Mouse (Mus musculus) midbrain, embryonic 14.5 days (tissue): ENCODE measurements at regions not wholly inside any gene's neighbourhood (a gene's known extent, or its start where the extent isn't known, plus 50 kb on each side); places are given as distances from the start of the nearest gene placed in this dataset.

Experiments
- ATAC-seq: fragments of 200-750 bp; cut with Nextera tagmentation; 2 replicates; pipeline ENCODE4 v1.8.0; 2017; ENCODE audit warnings: moderate number of reproducible peaks, moderate library complexity; ENCODE audit not compliant: low FRiP score, low TSS enrichment
- DNase-seq: peaks from one replicate; pipeline ENCODE4 v3.0.0-alpha.2; 2015
- H3K27ac ChIP-seq: fragments of 300-500 bp; sonication (generic); replicated peaks from 2 replicates; pipeline ENCODE4 v1.5.1; 2014; ENCODE audit warnings: mild to moderate bottlenecking, low read depth, low read length, moderate library complexity
- H3K27me3 ChIP-seq: fragments of 300-500 bp; sonication (generic); 2 replicates; pipeline ENCODE4 v1.6.1; 2014; ENCODE audit warnings: low read length, control low read depth, mixed read lengths; ENCODE audit not compliant: control insufficient read depth, insufficient read depth
- H3K36me3 ChIP-seq: fragments of 300-500 bp; sonication (generic); 2 replicates; pipeline ENCODE4 v1.6.1; 2014; ENCODE audit warnings: low read length, control low read depth; ENCODE audit not compliant: control insufficient read depth, insufficient read depth
- H3K4me1 ChIP-seq: fragments of 300-500 bp; sonication (generic); 2 replicates; pipeline ENCODE4 v1.6.1; 2014; ENCODE audit warnings: mild to moderate bottlenecking, antibody characterized with exemption, low read length, control low read depth; ENCODE audit not compliant: control insufficient read depth, insufficient read depth
- H3K4me2 ChIP-seq: fragments of 300-500 bp; sonication (generic); 2 replicates; pipeline ENCODE4 v1.6.1; 2014; ENCODE audit warnings: mild to moderate bottlenecking, low read length, moderate library complexity
- H3K4me3 ChIP-seq: fragments of 300-500 bp; sonication (generic); replicated peaks from 2 replicates; pipeline ENCODE4 v1.5.1; 2014; ENCODE audit warnings: low read depth, low read length
- H3K9ac ChIP-seq: fragments of 300-500 bp; sonication (generic); replicated peaks from 2 replicates; pipeline ENCODE4 v1.6.1; 2014; ENCODE audit warnings: mild to moderate bottlenecking, low read length, moderate library complexity
- H3K9me3 ChIP-seq: fragments of 300-500 bp; sonication (generic); 2 replicates; pipeline ENCODE4 v1.6.1; 2016; ENCODE audit warnings: low read length, control low read depth, mixed read lengths; ENCODE audit not compliant: control insufficient read depth
- WGBS: fragments of 180-500 bp; shearing (Covaris S2); extraction: QIAGEN DNeasy Blood & Tissue Kit; methylation state at CpG from one replicate; pipeline ENCODE4 v1.1.7; 2014; 5-methylcytosine and 5-hydroxymethylcytosine counted together

DNA sequence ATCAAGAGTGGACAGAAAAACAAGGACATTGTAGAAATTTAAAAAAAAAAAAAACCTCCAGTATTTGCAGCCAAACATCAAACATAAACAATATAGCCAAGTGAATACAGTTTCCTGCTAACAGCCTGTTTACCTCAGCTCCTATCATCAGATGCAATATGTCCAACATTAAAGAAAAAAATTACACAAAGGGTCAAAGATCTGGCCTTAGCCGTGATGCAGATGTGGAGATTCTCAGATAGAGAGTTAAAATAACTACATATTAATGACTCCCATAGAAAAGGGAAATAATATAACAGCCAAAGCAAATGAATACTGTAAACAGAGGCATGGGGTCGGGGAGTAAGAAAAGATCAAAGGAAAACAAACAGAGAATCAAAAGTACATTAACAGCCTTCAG, 259.8 kb downstream of the Kctd12 start:
- no peak overlapping the region for H3K27ac ChIP-seq
- WGBS = 71% methylated on average over 2 of the region's 2 CpGs

DNA sequence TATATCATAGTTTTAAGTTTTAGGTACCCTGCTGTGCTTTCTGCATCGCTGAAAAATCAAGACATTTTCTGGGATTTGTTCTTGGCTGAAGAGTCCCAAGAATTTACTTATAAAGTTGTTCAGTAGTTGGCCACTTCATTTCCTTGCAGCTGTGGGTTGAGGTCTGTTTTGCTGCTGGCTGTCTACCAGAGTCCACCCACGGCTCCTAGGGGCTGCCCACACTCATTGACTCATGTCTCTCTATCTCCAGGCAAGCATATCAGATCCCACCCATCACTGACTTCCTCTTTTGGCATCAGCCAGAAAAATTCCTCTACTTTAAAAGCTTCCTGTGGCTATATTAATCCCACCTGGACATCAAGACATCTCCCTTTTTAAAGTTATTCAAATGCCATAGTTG, 263.9 kb downstream of the Kctd12 start:
- Histone ChIP-seq H3K4me2 (no peak overlapping the region), H3K4me1 (no peaks in the 10 kb centered on the region), H3K4me3 (no peak overlapping the region), H3K27ac (no peak overlapping the region), H3K9ac (no peak overlapping the region), H3K27me3 (no peaks in the 10 kb centered on the region), H3K36me3 (no peaks in the 10 kb centered on the region), H3K9me3 (no peaks in the 10 kb centered on the region)
- 79% methylated on average over 2 of the region's 2 CpGs for WGBS
- ATAC-seq = no peak
- no peak for DNase-seq

More for the DNA sequence above, 259.8 kb downstream of the Kctd12 start:
- Histone ChIP-seq H3K36me3 (no peaks in the 10 kb centered on the region), H3K4me1 (no peaks in the 10 kb centered on the region), H3K4me3 (no peak overlapping the region), H3K27me3 (no peaks in the 10 kb centered on the region), H3K9ac (no peak overlapping the region), H3K9me3 (no peaks in the 10 kb centered on the region), H3K4me2 (no peak overlapping the region)
- ATAC-seq (no peak), DNase-seq (no peak)

DNA sequence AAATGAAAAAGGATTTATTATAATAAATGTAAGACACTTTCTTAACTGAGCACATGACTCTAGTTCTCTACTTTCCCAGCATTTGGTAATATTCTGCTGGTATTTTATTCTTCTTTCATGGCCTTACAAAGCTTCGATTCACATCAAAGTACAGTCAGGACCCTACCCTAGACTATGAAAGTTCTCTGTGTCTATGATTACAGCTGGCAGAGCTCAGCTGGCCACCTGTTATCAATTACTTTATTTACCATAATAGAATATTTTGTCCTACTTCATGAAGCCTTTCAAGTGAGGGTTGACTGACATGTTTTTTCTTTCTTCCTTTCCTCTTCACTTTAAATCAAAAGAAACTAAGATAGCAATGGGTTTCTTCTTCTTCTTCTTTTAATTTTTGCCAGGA, 269.8 kb downstream of the Kctd12 start:
- H3K4me1 ChIP-seq = no peaks in the 10 kb centered on the region
- 95% methylated on average over 1 of the region's 1 CpGs for WGBS
- no peaks in the 10 kb centered on the region for H3K9me3 ChIP-seq
- no peak overlapping the region for H3K27ac ChIP-seq
- no peak overlapping the region for H3K4me3 ChIP-seq
- H3K36me3 ChIP-seq = no peaks in the 10 kb centered on the region
- no peaks in the 10 kb centered on the region for H3K27me3 ChIP-seq
- no peak overlapping the region for H3K4me2 ChIP-seq
- DNase-seq (no peak), ATAC-seq (no peak)
- no peak overlapping the region for H3K9ac ChIP-seq

DNA sequence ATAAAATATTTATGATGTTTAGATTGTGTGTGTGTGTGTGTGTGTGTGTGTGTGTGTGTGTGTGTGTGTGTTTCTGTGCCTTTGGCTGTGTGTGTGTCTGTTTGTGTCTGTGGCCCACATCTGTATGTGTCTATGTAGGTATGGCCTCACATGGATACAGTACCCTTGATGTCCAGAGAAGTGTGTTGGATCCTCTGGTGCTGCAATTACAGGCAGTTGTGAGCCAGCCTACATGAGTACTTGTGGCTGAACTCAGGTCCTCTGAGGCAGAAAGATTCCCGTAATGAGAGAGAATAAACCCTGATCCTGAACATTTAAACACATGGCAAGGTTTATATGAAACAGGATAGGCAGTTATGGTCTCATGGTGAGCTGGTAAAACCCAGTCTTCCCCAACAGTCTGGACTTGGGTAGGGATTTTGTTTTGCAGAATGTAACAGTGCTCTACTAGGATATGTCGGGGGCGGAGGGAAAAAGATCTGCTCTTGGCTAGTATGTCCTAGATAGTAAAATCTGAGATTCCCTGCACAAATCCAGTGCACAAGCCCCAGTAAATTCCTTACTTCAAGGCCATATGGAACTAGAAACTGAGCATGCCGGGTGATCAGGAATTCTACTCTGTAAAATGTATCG, 275.6 kb downstream of the Kctd12 start:
- Histone ChIP-seq H3K4me3 (no peak overlapping the region), H3K4me2 (no peak overlapping the region), H3K36me3 (no peaks in the 10 kb centered on the region), H3K4me1 (no peaks in the 10 kb centered on the region), H3K9ac (no peak overlapping the region), H3K27ac (no peak overlapping the region), H3K9me3 (no peaks in the 10 kb centered on the region), H3K27me3 (no peaks in the 10 kb centered on the region)
- WGBS = 88% methylated on average over 5 of the region's 5 CpGs
- DNase-seq (no peak), ATAC-seq (no peak)

DNA sequence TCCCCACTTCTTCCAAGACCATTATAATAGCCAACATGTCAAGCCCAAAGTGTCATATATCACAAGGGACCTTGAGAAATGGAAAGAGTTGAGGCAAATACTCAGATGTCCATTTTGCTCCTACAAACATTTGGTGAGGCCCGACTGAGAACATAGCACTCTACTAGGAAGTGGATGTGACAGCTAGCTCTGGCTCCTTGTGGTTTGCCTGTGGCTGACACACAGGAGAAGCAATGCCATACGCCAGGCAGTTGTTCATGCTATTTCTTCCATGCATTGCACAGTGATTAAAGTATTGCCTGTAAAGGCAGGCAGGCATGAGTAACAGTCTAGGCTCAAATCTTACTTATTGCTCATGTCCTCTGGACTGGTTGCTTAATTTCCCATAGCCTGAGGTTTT, 281.3 kb downstream of the Kctd12 start:
- ATAC-seq = no peak
- Histone ChIP-seq H3K36me3 (no peaks in the 10 kb centered on the region), H3K27me3 (no peaks in the 10 kb centered on the region), H3K9me3 (no peaks in the 10 kb centered on the region), H3K4me3 (no peak overlapping the region), H3K4me2 (no peak overlapping the region), H3K27ac (no peak overlapping the region), H3K4me1 (no peaks in the 10 kb centered on the region; the same call in 1 of the 2 replicates), H3K9ac (no peak overlapping the region)
- 89% methylated on average over 2 of the region's 2 CpGs for WGBS
- DNase-seq = no peak

DNA sequence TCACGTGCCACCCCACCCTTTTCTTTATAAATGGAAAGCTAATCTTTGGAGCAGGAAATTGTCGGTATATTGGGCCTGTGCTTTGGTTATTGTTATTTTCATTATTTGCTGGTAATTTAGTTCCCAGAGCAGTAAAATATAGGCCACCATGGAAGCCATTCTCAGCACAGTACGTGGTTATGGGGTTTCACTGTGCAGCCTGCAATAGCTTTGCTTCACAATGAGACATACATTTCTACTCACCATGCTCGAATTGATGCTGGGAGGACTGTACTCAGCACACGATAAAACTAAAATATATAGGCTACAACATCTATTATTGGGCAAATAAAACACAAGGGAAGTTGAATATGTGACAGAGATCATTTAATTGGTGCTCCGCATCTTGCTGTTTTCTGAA, 282.0 kb downstream of the Kctd12 start:
- Histone ChIP-seq H3K4me1 (no peaks in the 10 kb centered on the region; the same call in 1 of the 2 replicates), H3K27ac (no peak overlapping the region), H3K9me3 (no peaks in the 10 kb centered on the region), H3K27me3 (no peaks in the 10 kb centered on the region), H3K4me3 (no peak overlapping the region), H3K9ac (no peak overlapping the region), H3K36me3 (no peaks in the 10 kb centered on the region), H3K4me2 (no peak overlapping the region)
- ATAC-seq = no peak
- no peak for DNase-seq
- WGBS = 75% methylated on average over 6 of the region's 6 CpGs

DNA sequence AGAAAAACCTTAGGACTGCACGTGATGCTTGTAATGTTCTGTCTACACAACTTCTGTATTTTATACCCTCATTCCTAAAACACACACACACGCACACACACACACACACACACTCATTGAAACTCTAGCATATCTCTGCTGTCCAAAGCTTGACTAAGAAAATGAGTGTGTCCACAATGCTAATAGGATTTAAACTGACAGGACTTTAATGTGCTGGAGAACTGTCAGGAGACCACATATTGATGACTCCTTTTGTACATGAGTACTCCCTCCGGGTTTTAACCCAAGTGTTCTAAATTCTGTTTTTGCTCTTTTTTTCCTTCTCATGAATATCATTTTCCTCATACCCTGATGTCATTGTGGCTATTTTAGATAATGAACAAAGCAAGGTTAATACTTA, 283.4 kb downstream of the Kctd12 start:
- DNase-seq = peak; percentile 35
- Histone ChIP-seq H3K9me3 (no peaks in the 10 kb centered on the region), H3K27me3 (no peaks in the 10 kb centered on the region), H3K36me3 (no peaks in the 10 kb centered on the region), H3K4me3 (no peak overlapping the region), H3K27ac (no peak overlapping the region), H3K4me2 (no peak overlapping the region), H3K4me1 (no peaks in the 10 kb centered on the region; the same call in 1 of the 2 replicates), H3K9ac (no peak overlapping the region)
- ATAC-seq = peak; percentile 72; the same call in 1 of the 2 replicates
- 49% methylated on average over 3 of the region's 3 CpGs for WGBS

DNA sequence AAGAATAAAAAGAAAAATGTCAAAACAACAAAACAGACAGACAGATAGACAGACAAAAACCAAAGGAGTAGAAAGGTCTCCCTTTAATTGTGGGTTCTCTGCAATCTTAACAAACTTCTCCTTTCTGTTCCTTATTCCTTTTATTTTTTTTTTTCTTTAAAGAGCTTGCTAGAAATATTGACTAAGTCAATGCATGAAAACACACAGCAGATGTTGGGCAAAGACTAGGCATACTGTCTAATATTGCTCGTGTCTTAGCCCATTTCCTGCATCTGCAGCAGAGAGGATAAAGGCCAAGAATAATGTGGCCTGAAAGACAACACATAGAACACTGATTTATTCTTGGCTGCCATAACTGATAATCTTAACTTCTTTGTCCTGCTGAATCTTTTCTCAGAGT, 295.6 kb downstream of the Kctd12 start:
- Histone ChIP-seq H3K9me3 (no peaks in the 10 kb centered on the region), H3K27ac (no peak overlapping the region), H3K36me3 (no peaks in the 10 kb centered on the region), H3K4me3 (no peak overlapping the region), H3K4me1 (no peaks in the 10 kb centered on the region), H3K4me2 (no peak overlapping the region), H3K9ac (no peak overlapping the region), H3K27me3 (no peaks in the 10 kb centered on the region)
- 74% methylated on average over 1 of the region's 1 CpGs for WGBS
- DNase-seq = no peak
- no peak for ATAC-seq

DNA sequence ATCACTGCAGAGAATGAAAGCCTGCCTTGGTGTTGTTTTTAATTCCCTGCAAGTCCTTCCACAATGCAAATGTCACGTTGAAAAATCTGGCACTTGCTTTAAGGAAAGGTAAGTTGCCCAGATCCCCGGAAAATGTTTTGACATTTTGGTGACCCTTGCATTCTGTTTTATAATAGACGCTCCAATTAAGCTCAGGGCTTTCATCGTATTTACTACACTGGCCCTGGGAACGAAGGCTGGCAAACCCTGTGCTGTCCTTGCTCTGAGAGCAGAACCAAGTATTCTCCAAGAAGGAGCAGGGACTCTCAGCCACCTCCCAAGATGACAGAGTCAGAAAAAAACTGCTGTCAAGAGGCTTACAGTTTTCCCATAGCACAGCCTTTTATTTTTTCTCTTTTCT, 305.9 kb downstream of the Kctd12 start:
- no peak overlapping the region for H3K9ac ChIP-seq
- no peaks in the 10 kb centered on the region for H3K4me1 ChIP-seq
- no peak overlapping the region for H3K4me3 ChIP-seq
- WGBS = 68% methylated on average over 5 of the region's 5 CpGs
- H3K9me3 ChIP-seq = no peaks in the 10 kb centered on the region
- DNase-seq (no peak), ATAC-seq (no peak)
- no peaks in the 10 kb centered on the region for H3K36me3 ChIP-seq
- no peaks in the 10 kb centered on the region for H3K27me3 ChIP-seq
- H3K4me2 ChIP-seq = no peak overlapping the region
- no peak overlapping the region for H3K27ac ChIP-seq
